Mouse (Mus musculus) left cerebral cortex, adult 2 months (tissue): ENCODE results near the gene Gatad1. TPM values are rescaled to one million over a fixed set of nuclear protein-coding genes. Genes with fewer than 3 reads are reported as not detected.

Source experiments
- DNase-seq, 2 experiments: peaks; one replicate each; pipeline ENCODE4 v3.0.0; 2021 to 2022; ENCODE audit warnings: low spot score in 2 of 2, mixed read lengths in 1 of 2; ENCODE audit errors: extremely low spot score in 1 of 2
- H3K27ac ChIP-seq: fragments of 200-600 bp; 2 replicates; pipeline ENCODE4 v1.8.1; 2022
- H3K4me3 ChIP-seq: fragments of 200-600 bp; 2 replicates; pipeline ENCODE4 v1.8.1; 2022
- CTCF ChIP-seq: fragments of 200-600 bp; IDR thresholded peaks from 2 replicates; pipeline ENCODE4 v1.8.1; 2022; ENCODE audit warnings: antibody characterized with exemption, mild to moderate bottlenecking, moderate library complexity
- intact Hi-C: fragments of 180-260 bp; cut with DNase I; formaldehyde crosslinking; loops from one replicate; pipeline ENCODE4 v1.15.1; 2025
- microRNA-seq, 2 experiments: library from miRNA; unstranded; fragments of <30 nt; microRNA quantifications; one replicate each; pipeline ENCODE4 v1.2.0; 2021
- total RNA-seq, 2 experiments: library from RNA; stranded (reverse); gene quantifications; 2 replicates each; pipeline ENCODE4 v1.2.3; 2021

Gatad1 gene
- total RNA-seq, 2 experiments from 2014 or later: 115 to 124 TPM

- intact Hi-C loops: loop anchor here (1.0 kb wide), 1 partner anchor 13 kb away; no protein-coding TSS in a partner anchor
- Histone ChIP-seq H3K27ac (peak within 1 kb of the TSS; percentile 95), H3K4me3 (peak within 1 kb of the TSS; percentile 94)
- DNase-seq: peak; percentile 93 to 96
- no peak for TF ChIP-seq CTCF
These were observed 61.1 kb downstream of the Gatad1 start, which contains the start of gene Pex1 for GRCm38 (mm10) chr5:3595693-3596398. TSS of gene Pex1 (plus strand) at chr5:3596066.

Small RNAs within 50 kb of the gene (microRNA-seq; reads per million reads assigned to microRNA genes)
- gene Gm22926 (0 reads per million in 2 experiments), gene Gm26238 (0 reads per million in 2 experiments)

Other genes starting within 250 kb of the Gatad1 start
- 10 to 100 TPM; 44.3 to 45.7 TPM for gene Fam133b, start 113.4 kb downstream of the Gatad1 start, total RNA-seq
- 1 to 10 TPM; 5.1 to 5.5 TPM for gene 1700109H08Rik, start 85.6 kb downstream of the Gatad1 start, total RNA-seq
- gene Pex1, start 61.1 kb downstream of the Gatad1 start, total RNA-seq: 10 to 100 TPM; 25.8 to 30.6 TPM
- 10 to 100 TPM; 13.6 to 15.0 TPM for gene Rbm48, start 60.6 kb downstream of the Gatad1 start, total RNA-seq
- not detected for gene Tmbim7, start 6.0 kb downstream of the Gatad1 start, total RNA-seq
- gene Ankib1, start 145.7 kb upstream of the Gatad1 start, total RNA-seq: 100 to 1,000 TPM; 116 to 124 TPM
- gene Krit1, start 146.0 kb upstream of the Gatad1 start, total RNA-seq: 10 to 100 TPM; 56.3 to 66.4 TPM
- under 1 TPM; 0.14 to 0.23 TPM for gene Lrrd1, start 188.0 kb upstream of the Gatad1 start, total RNA-seq
- 1 to 10 TPM; 8.4 to 9.1 TPM for gene Mterf1a, start 236.7 kb upstream of the Gatad1 start, total RNA-seq